Mouse (Mus musculus) 3T3-L1 (cell line): ENCODE data around the gene Gm4792.
A peak's percentile ranks its signal among the peaks of the same experiment; 100 is the strongest.

Source experiments
- DNase-seq: peaks from one replicate; pipeline ENCODE4 v3.0.0-alpha.2; 2015; ENCODE audit warnings: low read depth, low spot score

The Gm4792 gene

DNA sequence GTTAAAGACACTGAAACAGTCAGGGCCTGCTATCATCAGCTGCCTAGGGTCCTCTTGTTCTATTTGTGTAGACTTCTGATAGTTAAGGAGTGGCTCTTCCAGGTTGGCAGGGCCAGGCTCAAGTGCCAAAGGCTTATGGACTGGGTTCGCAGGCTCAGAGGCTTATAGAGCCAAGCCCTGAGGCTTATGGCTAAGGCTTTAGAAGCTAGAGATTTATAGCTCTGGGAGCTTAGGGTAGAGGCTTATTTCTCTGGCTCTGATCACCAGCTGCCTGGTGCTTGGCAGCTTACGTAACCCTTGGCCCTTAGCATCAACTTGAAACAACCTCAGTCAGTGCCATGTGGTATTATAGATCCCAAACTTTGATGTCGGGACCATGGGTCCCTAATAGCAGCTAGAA lies at the start of gene Gm4792:
TSS of gene Gm4792 (minus strand) at position 233 of the 400 bp plus-strand sequence.
- DNase-seq = no peak

DNA sequence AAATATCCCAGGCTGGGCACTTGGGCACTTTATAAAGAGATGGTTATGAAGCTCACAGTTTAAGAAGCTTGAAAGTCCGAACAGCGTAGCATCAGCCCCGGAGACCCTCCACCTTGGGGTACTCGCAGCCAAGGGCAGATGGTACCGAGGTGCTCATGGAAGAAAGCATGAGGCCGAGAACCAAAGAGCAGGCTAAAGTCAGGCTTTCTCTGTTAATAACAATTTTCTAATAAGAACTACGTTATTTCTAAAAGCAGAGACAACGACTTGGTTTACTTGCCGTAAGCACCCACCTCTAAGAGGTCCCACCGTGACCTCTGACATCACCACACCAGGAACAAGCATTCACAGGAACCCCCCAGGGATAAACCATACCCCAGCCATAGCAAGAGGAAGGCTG lies 49.5 kb upstream of the Gm4792 start:
- no peak for DNase-seq

DNA sequence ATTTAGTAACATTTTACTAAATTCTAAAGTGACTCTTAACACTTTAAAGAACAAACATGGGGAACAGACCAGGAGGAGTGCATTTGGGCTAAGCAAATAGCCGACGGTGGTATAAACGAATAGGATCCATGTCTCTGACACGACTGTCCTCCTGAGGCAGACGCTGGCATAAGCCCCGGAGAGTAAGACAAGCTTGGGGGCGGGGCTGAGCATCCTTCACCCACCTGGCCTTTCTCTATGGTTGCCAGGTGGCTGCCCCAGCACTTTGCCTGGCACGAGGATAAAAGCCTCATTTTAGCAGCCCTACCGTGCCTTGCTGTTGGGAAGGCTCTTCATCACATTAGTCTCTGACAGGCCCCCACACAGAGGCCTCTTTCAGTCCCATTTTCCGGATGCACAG lies 48.8 kb upstream of the Gm4792 start:
- DNase-seq = no peak

DNA sequence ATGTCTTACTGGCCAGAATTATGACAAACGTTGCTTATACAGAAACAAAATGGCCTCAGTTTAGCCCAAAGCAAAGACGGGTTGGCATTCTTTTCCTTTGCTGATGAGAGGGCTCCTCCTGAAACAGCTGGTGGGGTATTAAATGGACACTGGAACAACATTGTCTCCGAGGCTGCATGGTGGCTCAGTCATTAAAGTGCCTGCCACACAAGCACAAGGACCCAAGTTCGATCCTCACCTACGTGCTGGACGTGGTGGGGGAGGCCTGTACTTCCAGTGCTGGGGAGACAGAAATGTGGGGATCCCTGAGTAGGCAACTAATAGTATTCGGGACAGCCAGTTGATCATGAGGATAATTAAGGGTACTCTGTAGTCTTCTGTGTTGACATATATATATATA lies 48.1 kb upstream of the Gm4792 start:
- no peak for DNase-seq

DNA sequence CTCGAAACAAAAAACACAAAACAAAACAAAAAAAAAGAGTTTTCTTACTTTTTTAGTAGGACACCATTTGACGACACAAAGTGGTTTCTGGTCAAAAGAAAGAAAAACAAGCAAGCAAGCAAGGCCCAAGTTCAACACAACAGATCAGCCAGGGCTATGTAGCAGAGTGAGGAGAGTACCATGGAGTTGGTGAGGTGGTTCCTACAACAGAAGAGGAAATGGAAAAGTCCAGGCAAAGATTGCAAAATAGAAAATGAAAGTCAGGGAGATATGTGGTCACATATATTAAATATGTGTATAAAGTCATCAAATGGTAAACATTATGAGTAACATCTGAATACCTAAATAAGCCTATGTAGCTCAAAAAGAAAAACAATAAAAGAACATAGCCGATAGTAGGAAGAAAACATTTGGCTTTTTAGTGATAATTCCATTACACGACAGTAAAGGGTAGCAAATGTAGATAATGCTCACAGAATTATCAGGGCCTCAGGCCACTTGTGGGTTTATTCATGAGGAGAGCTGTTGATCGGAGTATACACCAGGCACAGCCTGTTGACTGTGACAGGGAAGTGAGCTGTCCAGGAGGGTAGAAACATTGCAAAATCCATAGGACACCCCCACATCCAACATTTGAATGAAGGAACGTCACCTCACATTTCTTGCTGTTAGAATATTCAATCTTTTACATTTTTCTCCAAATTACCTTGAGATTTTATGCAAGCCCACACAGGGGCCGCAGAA lies 47.2 kb upstream of the Gm4792 start:
- DNase-seq = no peak

DNA sequence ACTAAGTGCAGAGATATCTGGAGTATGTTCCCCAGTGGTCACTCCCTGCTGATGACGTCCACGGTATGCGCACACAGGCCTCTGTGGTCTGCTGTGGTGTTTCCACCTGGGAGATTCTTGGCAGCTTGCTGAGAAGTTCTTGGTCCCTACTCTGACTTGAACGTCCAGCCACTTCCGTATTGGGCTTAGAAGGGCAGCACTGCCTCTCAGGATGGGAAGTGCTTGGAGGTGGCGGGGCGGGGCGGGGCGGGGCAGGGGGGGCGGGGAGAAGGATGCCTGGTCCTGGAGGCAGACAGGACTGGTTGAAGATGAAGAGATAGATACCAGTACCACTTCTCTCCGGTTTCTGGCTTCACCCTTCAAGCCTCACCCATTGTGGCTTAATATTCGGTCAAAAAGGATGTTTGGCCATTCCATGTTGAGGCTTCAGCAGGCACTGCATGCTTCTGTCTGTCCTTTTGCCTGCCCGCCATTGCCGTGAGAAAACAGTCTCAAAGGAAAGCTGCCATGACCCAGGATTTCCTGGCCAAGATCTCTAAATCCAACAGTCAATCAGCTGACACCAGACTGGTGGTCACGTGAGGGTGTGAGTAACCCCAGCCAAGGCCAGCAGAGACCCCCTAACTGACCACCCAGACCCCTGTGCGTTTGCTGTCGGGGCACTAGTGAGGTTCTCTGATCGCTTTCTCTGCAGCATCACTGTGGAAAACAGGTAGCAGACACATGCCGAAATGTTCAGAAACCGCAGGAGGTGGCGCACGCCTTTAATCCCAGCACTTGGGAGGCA lies 46.3 kb upstream of the Gm4792 start:
- DNase-seq = no peak

DNA sequence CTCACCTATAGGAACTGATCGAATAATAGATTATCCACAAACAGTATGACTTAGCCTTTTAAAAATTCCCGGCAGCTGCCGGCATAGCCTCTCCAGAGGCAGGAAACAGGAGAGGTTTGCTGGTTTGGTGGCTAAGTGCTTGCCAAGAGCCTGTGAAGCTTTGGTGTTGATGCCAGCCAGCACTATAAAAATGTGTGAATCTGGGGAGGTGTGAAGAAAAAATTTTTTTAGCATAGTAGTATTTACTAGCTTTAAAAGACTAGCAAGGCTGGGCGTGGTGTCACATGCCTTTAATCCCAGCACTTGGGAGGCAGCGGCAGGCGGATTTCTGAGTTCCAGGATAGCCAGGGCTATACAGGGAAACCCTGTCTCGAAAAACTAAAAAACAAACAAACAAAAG lies 45.1 kb upstream of the Gm4792 start:
- no peak for DNase-seq

DNA sequence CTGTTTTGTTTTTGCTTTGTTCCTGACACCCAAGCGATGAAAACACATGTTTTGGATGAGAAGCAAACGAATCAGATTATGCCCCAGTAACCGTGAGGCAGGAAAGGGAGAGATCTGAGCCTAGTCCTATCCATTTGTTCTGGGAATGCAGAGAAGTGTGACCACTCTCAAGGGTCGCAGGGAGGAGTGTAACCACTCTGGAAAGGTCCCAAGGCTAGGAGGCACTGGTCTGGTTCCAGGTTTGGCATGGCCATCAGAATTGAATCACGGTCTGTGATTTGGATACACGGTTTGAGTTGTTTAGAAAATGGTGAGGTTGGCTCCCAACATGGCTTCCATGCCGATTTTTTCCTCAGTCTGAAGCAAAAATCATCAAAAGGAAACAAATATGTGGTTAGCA lies 43.8 kb upstream of the Gm4792 start:
- DNase-seq = no peak

DNA sequence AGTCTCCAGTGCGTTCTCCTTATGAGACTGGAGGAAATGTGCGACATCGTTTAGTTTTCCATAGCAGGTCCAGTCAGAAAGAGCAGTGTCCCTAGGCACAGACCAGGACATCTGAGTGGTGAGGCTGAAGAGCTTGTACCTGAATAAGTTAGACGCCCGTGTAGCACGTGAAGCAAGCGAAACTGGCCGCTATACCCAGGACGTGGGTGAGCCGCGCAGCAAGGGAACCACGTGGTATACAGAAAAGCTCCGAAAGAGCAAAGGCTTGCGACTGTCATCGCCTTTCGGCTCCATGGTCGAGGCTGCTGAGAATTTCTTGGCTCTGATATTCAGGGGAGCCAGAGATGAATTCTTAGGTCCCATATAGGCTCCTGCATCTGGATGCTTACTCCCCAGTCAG lies 43.0 kb upstream of the Gm4792 start:
- DNase-seq = no peak

DNA sequence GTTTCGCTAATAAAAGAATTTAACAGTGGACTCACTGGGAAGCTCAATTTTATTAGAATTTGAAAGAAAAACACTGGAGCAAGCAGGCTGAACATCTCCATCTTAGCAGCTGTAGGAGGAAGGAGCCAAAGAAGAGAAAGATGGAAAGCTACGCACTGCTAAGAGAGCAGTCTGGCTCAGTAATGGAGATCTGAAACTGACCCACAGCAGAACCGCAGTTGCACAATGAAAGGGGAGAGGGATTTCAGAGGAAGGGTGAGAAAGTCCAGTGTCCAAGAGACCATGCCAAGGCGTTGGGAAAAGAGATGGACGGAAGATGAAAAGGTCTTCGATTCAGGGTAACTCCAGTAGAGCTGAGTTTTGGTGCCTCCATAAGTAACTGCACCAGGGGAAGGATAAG lies 37.6 kb upstream of the Gm4792 start:
- no peak for DNase-seq

DNA sequence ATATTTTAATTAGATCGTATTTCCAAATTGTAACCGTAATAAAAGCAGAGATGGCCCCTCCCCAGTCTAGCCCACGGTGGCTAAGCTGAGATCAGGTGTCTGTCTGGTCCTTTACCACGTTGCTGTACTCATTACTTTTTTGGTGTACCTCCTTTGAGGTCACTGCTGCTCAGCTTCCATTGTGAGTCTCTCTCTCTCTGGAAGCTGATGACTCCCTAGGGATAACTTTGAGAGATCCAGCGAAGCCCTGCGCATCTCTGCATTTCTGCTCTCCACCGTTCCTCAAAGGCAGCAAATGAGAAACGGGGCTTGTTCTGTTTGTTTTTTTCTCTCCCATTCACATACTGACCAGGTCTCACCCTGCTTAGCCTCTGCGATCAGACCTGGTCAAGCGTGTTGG lies 36.5 kb upstream of the Gm4792 start:
- no peak for DNase-seq

DNA sequence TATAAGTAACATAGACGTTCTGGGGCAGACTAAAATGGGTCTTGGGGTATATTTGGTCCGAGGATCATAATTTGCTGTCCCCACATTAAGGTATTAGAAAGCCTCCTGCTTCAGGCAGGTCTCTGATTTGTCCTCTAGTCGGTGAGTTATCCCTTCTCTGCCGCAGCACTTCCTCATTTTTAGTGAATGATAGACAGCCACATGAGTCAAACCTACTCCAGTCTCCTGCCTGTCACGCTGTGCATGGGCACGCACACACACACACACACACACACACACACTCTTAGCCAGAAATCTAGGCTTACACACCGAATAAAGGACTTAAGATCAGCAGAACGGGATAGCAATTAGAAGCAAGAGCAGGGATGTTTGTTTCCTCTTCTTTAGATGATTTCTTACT lies 34.8 kb upstream of the Gm4792 start:
- no peak for DNase-seq

DNA sequence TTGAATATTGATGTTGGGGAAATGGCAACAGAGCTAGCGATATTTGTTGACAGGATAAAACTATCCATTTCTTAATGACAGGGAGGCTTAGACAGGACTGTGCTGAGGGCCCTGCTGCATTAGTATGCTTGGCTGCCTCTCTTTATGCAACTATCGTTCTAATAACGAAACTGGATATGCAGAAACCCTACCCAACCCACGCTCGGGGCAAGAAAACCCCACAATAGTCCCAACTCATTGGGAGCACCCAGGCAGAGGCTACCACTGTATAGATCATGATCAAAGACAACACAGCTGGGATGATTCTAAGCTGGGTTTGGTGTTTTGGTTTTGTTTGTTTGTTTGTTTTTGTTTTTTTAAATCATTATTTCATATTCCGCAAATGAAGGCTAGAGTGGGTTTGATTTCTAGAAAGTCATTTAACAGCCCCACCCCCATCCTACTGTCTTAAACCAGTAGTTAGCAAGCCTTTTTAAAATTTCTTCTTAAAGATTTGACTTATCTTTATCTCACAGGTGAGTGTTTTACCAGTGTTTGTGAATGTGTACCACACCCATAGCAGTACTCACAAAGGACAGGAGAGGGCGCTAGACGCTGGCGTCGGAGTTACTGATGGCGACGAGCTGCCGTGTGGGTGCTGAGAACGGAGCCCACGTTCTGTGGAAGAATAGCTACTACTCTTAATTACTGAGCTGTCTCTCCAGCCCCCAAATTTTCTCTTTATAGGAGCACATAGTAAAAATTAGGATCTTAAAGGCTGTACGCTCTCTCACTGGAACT lies 34.0 kb upstream of the Gm4792 start:
- no peak for DNase-seq

DNA sequence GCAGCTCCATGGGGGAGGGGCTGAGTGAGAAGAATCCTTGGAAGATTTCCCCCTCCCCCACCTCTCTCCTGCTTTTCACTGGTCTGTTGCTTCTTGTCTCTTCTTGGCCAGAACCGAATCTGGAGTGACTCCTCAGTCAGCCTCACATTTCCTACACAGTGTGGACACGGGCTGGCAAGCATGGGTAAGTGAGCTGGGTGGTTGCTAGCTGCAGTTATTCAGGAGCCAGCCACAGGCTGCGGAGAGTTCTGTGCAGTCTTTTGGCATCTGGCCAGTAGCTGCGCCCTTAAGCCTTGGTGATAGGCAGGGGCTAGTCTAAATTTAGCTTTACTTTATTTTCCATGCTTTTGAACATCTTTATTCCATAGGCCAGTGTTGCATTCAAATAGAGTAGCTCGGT lies 31.5 kb upstream of the Gm4792 start:
- DNase-seq = no peak

DNA sequence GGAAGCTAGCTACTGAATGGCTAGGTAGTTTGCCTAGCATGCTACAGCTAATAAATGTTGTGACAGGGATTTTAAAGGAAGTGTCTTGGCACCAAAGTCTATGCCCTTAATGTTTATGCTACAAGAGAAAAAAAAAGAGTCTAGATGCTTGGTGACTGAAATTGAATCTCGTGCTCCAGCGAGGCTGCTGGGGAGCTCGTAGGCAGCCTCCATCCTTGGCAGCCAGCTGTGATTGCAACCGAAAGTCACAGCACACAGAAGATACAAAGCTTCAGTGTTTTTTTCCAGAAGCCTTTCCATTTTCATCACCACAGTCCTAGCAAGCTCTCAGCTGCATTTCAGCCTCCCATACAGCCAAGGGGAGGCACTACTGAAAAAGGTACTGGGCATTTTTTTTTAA lies 20.1 kb upstream of the Gm4792 start:
- no peak for DNase-seq

DNA sequence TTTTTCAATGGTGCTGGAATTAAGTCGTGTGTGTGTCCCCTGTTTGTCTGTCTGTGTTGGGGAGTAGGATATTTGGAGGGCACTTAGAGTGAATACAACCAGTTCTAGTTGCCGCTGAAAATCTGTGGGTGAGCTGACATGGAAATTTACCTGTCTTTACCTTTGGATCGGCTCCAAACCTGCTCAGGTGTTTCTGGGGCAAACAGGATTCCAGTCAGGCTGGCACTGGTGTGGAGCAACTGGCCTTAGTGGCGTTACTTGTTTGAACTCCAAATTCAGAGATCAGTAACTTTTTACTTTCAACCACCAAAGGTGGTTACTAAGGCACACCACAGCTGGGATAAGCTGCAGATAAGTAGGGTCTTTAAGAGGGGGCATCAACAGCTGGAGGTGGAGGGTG lies 14.6 kb upstream of the Gm4792 start:
- DNase-seq = no peak

DNA sequence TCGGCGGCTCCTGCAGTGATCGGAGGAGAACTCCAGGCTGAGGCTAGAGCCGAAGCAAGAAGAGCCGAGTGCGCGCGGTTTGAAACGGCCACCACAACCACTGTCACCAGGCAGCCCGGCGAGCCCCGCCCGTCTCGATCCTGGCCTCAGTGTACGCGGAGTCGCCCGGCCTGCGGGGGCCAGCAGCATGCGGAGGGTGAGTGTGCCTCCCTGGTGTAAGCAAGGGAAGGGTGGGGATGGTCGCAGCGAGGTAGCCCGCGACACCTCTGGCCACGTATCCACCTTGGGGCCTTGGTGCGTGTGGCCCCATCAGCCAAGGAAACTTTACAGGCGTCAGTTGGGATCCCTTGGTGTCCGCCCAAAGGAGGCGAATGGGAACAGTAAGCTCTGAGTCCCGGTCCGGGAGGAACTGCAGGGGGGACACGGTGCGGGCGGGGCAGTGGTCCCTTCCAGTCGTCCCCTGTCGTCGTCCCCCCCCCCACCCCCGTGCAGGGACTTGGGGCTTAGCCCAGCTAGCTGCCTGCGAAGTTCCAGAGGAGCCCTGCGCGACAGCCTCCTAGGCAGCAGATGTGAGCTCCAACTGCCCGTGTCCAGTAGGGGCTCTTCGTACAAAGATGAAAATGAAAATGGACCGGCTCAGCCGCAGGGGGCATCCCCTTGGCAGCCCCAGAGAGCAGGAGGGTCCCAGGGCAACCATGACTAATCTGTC lies 13.7 kb upstream of the Gm4792 start:
- DNase-seq = no peak

DNA sequence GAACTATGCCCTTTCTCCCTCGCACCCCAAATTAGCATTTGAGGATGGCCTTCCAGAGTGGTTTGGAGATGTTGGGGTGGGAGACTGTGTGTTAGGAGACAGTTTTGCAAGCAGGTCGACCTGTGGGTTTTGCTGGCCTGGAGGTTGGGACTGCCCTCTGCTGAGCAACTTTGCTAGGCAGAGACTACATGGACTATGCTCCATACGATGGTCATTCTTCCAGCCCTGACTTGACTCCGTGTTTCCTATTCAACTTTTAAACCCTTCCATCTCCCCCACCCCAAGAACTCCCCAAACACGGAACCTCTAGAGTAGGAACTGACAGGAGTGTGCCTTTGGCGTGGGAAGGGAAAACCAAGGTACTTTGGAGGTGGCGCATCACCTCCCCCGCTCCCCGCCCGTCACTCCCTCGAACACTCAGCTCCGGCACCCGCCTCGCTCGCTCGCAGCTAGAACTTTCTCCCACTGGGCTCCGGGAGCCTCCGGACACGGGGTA lies 13.1 kb upstream of the Gm4792 start, which contains the start of gene Tmcc3:
TSS of gene Tmcc3 (plus strand) at position 439 of the 496 bp plus-strand sequence.
- DNase-seq = no peak

DNA sequence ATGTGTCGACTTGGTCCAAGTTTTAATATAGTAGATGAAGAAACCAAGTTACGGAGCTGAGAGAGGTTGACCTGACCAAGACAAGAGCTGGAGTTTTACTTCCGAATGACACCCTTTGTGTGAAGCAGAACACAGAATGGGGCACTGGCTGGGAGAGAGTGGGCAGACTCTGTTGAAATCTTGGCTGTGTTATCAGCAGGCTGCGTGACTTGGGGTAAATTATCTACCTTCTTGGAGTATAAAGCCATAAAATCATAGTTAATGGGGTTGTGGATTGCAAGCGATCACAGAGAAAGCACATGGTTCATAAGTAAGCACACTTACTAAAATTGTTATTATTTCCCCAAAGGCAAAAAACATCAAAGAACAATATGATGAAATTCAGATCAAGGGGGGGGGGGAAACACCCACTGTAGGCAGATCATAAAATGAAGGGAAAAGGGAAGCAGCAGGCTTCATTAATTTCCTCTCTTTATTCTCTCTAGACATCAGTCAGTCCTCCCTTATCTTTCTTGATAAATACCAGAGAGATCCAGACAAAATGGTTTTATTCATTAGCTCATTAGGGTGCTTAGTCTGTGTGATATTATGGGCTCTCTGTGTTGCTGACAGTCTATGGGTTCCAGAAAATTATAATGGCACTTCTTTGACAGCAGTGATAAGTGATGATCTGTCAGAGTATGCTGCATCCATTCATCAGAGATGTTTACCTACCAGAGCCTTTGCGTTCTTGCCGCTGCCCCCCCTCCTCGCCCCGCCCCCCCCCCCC lies 12.2 kb upstream of the Gm4792 start:
- no peak for DNase-seq

DNA sequence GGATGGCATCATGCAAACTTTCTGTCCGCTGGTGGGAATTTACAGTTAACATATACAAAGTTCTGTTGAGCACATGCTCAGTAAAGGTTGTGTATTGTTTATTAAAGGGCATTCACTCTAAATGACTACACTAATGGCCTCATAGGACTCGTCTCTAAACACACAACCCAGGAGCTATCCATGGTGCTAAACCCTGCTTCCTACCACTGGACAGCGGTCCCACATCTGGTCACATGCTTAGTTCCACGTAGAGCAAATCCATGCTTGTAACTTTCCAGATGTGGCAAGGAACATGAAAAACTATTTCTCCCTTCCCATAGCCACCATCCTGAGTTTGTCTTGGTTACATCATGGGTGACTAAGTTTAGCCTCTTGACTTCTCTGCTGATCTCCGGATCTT lies 7.0 kb upstream of the Gm4792 start:
- DNase-seq = peak; percentile 51
